Mouse (Mus musculus): ENCODE measurements around the gene Edn3. TPM values are rescaled to one million over a fixed set of nuclear protein-coding genes. Genes with fewer than 3 reads are reported as not detected.

Gene Edn3
- polyA plus RNA-seq, 1 experiment from 2014 or later, result 6.3 TPM

- Histone ChIP-seq H3K36me3 (replicated peaks) (no peaks in the 10 kb centered on the region), H3K4me3 (no peak overlapping the region), H3K4me1 (no peaks in the 10 kb centered on the region), H3K27me3 (replicated peaks) (no peaks in the 10 kb centered on the region), H3K9me3 (peaks cover 5% of the 10 kb centered on the region; the same call in 1 of the 2 replicates), H3K9ac (no peak overlapping the region), H3K4me2 (no peak overlapping the region), H3K27ac (no peak overlapping the region)
- no peak for ATAC-seq (replicated peaks)
- 89% methylated on average over 6 of the region's 6 CpGs for WGBS
Observed at GRCm38 (mm10) chr2:174802453-174802852, 42.0 kb downstream of the Edn3 start.

- no peak for ATAC-seq (replicated peaks)
- Histone ChIP-seq H3K36me3 (replicated peaks) (no peaks in the 10 kb centered on the region), H3K27ac (no peak overlapping the region), H3K9ac (no peak overlapping the region), H3K4me3 (no peak overlapping the region), H3K4me1 (no peaks in the 10 kb centered on the region), H3K9me3 (peaks cover 5% of the 10 kb centered on the region; the same call in 1 of the 2 replicates), H3K4me2 (no peak overlapping the region), H3K27me3 (replicated peaks) (no peaks in the 10 kb centered on the region)
- 89% methylated on average over 1 of the region's 1 CpGs for WGBS
Observed at GRCm38 (mm10) chr2:174803661-174804060, 43.2 kb downstream of the Edn3 start.

GRCm38 (mm10) chr2:174807900-174808299 is 47.5 kb downstream of the Edn3 start:
- no peak overlapping the region for H3K4me3 ChIP-seq
- WGBS, result 68% methylated on average over 2 of the region's 2 CpGs
- no peaks in the 10 kb centered on the region for H3K27me3 ChIP-seq (replicated peaks)
- no peak overlapping the region for H3K4me2 ChIP-seq
- no peak for ATAC-seq (replicated peaks)
- no peaks in the 10 kb centered on the region for H3K36me3 ChIP-seq (replicated peaks)
- H3K9ac ChIP-seq, result no peak overlapping the region
- peaks cover 5% of the 10 kb centered on the region; the same call in 1 of the 2 replicates for H3K9me3 ChIP-seq
- H3K27ac ChIP-seq, result no peak overlapping the region
- H3K4me1 ChIP-seq, result no peaks in the 10 kb centered on the region

- Histone ChIP-seq H3K27ac (no peak overlapping the region), H3K36me3 (replicated peaks) (no peaks in the 10 kb centered on the region), H3K9ac (no peak overlapping the region), H3K4me3 (no peak overlapping the region), H3K4me2 (no peak overlapping the region), H3K4me1 (no peaks in the 10 kb centered on the region), H3K9me3 (peaks cover 4% of the 10 kb centered on the region; the same call in 1 of the 2 replicates), H3K27me3 (replicated peaks) (no peaks in the 10 kb centered on the region)
- ATAC-seq (replicated peaks), result no peak
- WGBS, result 87% methylated on average over 4 of the region's 4 CpGs
Observed at GRCm38 (mm10) chr2:174809296-174809695, 48.9 kb downstream of the Edn3 start.

- Histone ChIP-seq H3K9me3 (no peaks in the 10 kb centered on the region), H3K27ac (no peak overlapping the region), H3K4me2 (no peak overlapping the region), H3K9ac (no peak overlapping the region), H3K4me1 (no peaks in the 10 kb centered on the region), H3K36me3 (replicated peaks) (no peaks in the 10 kb centered on the region), H3K27me3 (replicated peaks) (no peaks in the 10 kb centered on the region), H3K4me3 (no peak overlapping the region)
- ATAC-seq (replicated peaks), result no peak
- WGBS, result 84% methylated on average over 11 of the region's 11 CpGs
Observed at GRCm38 (mm10) chr2:174813306-174813705, 52.9 kb downstream of the Edn3 start.

GRCm38 (mm10) chr2:174816163-174816562 is 55.7 kb downstream of the Edn3 start:
- Histone ChIP-seq H3K4me2 (no peak overlapping the region), H3K9me3 (no peaks in the 10 kb centered on the region), H3K4me3 (no peak overlapping the region), H3K27ac (no peak overlapping the region), H3K36me3 (replicated peaks) (no peaks in the 10 kb centered on the region), H3K27me3 (replicated peaks) (no peaks in the 10 kb centered on the region), H3K9ac (no peak overlapping the region), H3K4me1 (no peaks in the 10 kb centered on the region)
- no peak for ATAC-seq (replicated peaks)
- 98% methylated on average over 2 of the region's 2 CpGs for WGBS

- H3K4me1 ChIP-seq, result no peaks in the 10 kb centered on the region
- H3K4me2 ChIP-seq, result no peak overlapping the region
- H3K27ac ChIP-seq, result no peak overlapping the region
- ATAC-seq (replicated peaks), result no peak
- no peak overlapping the region for H3K4me3 ChIP-seq
- H3K9me3 ChIP-seq, result no peaks in the 10 kb centered on the region
- H3K9ac ChIP-seq, result no peak overlapping the region
- no peaks in the 10 kb centered on the region for H3K36me3 ChIP-seq (replicated peaks)
- 82% methylated on average over 3 of the region's 3 CpGs for WGBS
- H3K27me3 ChIP-seq (replicated peaks), result no peaks in the 10 kb centered on the region
Observed at GRCm38 (mm10) chr2:174820286-174820685, 59.9 kb downstream of the Edn3 start.

GRCm38 (mm10) chr2:174827829-174828228 is 67.4 kb downstream of the Edn3 start:
- Histone ChIP-seq H3K4me1 (no peaks in the 10 kb centered on the region), H3K9me3 (no peaks in the 10 kb centered on the region), H3K4me2 (no peak overlapping the region), H3K36me3 (replicated peaks) (no peaks in the 10 kb centered on the region), H3K27ac (no peak overlapping the region), H3K4me3 (no peak overlapping the region), H3K9ac (no peak overlapping the region), H3K27me3 (replicated peaks) (no peaks in the 10 kb centered on the region)
- WGBS, result 96% methylated on average over 4 of the region's 4 CpGs
- no peak for ATAC-seq (replicated peaks)

GRCm38 (mm10) chr2:174833608-174834007 is 73.2 kb downstream of the Edn3 start:
- Histone ChIP-seq H3K9me3 (no peaks in the 10 kb centered on the region), H3K4me2 (no peak overlapping the region), H3K9ac (no peak overlapping the region), H3K27me3 (replicated peaks) (no peaks in the 10 kb centered on the region), H3K4me1 (no peaks in the 10 kb centered on the region), H3K27ac (no peak overlapping the region), H3K36me3 (replicated peaks) (no peaks in the 10 kb centered on the region), H3K4me3 (no peak overlapping the region)
- no peak for ATAC-seq (replicated peaks)
- WGBS, result 81% methylated on average over 5 of the region's 5 CpGs

Other genes with a start within 250 kb of the Edn3 start
- gene Zfp831, start 117.1 kb upstream of the Edn3 start, polyA plus RNA-seq (2015; fragmentation: Nextera tagmentation; extraction: Ambion mirVana), result not detected in 2 replicates
- gene Gm14444, start 249.6 kb downstream of the Edn3 start, polyA plus RNA-seq (2015; fragmentation: Nextera tagmentation; extraction: Ambion mirVana), result not detected in 2 replicates

Data from midbrain, embryonic 15.5 days (tissue).